Mouse (Mus musculus) kidney, postnatal 4 days (tissue): ENCODE results near the gene H2-M2.
"Not testable (repeated sequence)": the region's sequence is repeated elsewhere in the genome, so short reads cannot be mapped to it uniquely, and the experiment has no call there.

Source experiments
- DNase-seq, 2 experiments: peaks; one replicate each; pipeline ENCODE4 v3.0.0; 2021; ENCODE audit warnings: mixed read lengths in 2 of 2

Gene H2-M2

GRCm38 (mm10) chr17:37483452-37483851, at the start of gene H2-M2:
Gene H2-M2, minus strand, starts transcription at chr17:37483552.
- no peak for DNase-seq

- not testable (repeated sequence) for DNase-seq
Measured at GRCm38 (mm10) chr17:37525427-37525826, 42.1 kb upstream of the H2-M2 start.

- DNase-seq: not testable (repeated sequence)
Measured at GRCm38 (mm10) chr17:37524612-37525011, 41.3 kb upstream of the H2-M2 start.

- no peak for DNase-seq
Measured at GRCm38 (mm10) chr17:37507730-37508129, 24.4 kb upstream of the H2-M2 start, which contains the start of gene Olfr111. Gene Olfr111, plus strand, starts transcription at chr17:37508030.

GRCm38 (mm10) chr17:37491930-37492518, 8.7 kb upstream of the H2-M2 start, which contains the start of gene Olfr110:
Gene Olfr110, plus strand, starts transcription at chr17:37492468.
- no peak for DNase-seq

GRCm38 (mm10) chr17:37458616-37459015, 24.7 kb downstream of the H2-M2 start, which contains the start of gene Olfr109:
Gene Olfr109, plus strand, starts transcription at chr17:37458916.
- no peak for DNase-seq

GRCm38 (mm10) chr17:37445180-37445579, 38.2 kb downstream of the H2-M2 start, which contains the start of gene Olfr108:
Gene Olfr108, plus strand, starts transcription at chr17:37445480.
- DNase-seq: no peak
